Mouse (Mus musculus) myocyte (in vitro differentiated cells): Measurements from ENCODE around the gene Lrmda. TPM values are rescaled to one million over a fixed set of nuclear protein-coding genes. Genes with fewer than 3 reads are reported as not detected.

Experiments used
- H3K27me3 ChIP-seq: one replicate; pipeline ENCODE4 v1.6.1; 2011; ENCODE audit not compliant: control insufficient read depth, insufficient read depth, insufficient read length
- H3K36me3 ChIP-seq: one replicate; pipeline ENCODE4 v1.6.1; 2011; ENCODE audit not compliant: control insufficient read depth, insufficient read depth
- H3K4me2 ChIP-seq: one replicate; pipeline ENCODE4 v1.6.1; 2011; ENCODE audit warnings: low read depth, control low read depth
- H3K4me3 ChIP-seq: one replicate; pipeline ENCODE4 v1.5.1; 2011; ENCODE audit warnings: mild to moderate bottlenecking, control low read depth, moderate library complexity
- H3K79me2 ChIP-seq: one replicate; pipeline ENCODE4 v1.6.1; 2011; ENCODE audit not compliant: control insufficient read depth, insufficient read depth
- H3ac ChIP-seq: one replicate; pipeline ENCODE4 v1.6.1; 2011; ENCODE audit not compliant: control insufficient read depth, insufficient read length
- CEBPB ChIP-seq: IDR thresholded peaks from 2 replicates; pipeline ENCODE4 v1.6.1; 2011; ENCODE audit warnings: mild to moderate bottlenecking, moderate library complexity; ENCODE audit not compliant: poor library complexity, insufficient read depth, severe bottlenecking
- E2F4 ChIP-seq: IDR thresholded peaks from one replicate; pipeline ENCODE4 v1.6.1; 2011; ENCODE audit warnings: mild to moderate bottlenecking, control low read depth, moderate library complexity; ENCODE audit not compliant: insufficient read depth
- MAX ChIP-seq: IDR thresholded peaks from one replicate; pipeline ENCODE4 v1.6.1; 2011; ENCODE audit warnings: low read depth, mild to moderate bottlenecking, control low read depth
- MYOD1 ChIP-seq, 3 experiments: IDR thresholded peaks; one replicate each; pipeline ENCODE4 v1.6.1; 2011; ENCODE audit warnings: control low read depth in 2 of 3, low read depth in 2 of 3, mild to moderate bottlenecking in 2 of 3, moderate library complexity in 1 of 3; ENCODE audit not compliant: insufficient read length in 2 of 3, control insufficient read depth in 1 of 3
- MYOG ChIP-seq, 3 experiments: IDR thresholded peaks; one replicate each; pipeline ENCODE4 v1.6.1; 2011; ENCODE audit warnings: control low read depth in 2 of 3, low read depth in 2 of 3, mild to moderate bottlenecking in 2 of 3; ENCODE audit not compliant: insufficient read length in 2 of 3, control insufficient read depth in 1 of 3, insufficient read depth in 1 of 3
- POLR2A ChIP-seq: IDR thresholded peaks from one replicate; pipeline ENCODE4 v1.6.1; 2011; ENCODE audit warnings: low read depth, mild to moderate bottlenecking, control low read depth, moderate library complexity; ENCODE audit not compliant: insufficient read length
- POLR2AphosphoS2 ChIP-seq: IDR thresholded peaks from one replicate; pipeline ENCODE4 v1.6.1; 2011; ENCODE audit warnings: low read depth, control low read depth; ENCODE audit not compliant: insufficient read length
- REST ChIP-seq: IDR thresholded peaks from one replicate; pipeline ENCODE4 v1.6.1; 2011; ENCODE audit warnings: mild to moderate bottlenecking, control low read depth, moderate library complexity; ENCODE audit not compliant: insufficient read depth, insufficient read length
- SRF ChIP-seq: IDR thresholded peaks from one replicate; pipeline ENCODE4 v1.6.1; 2011; ENCODE audit warnings: low read depth; ENCODE audit not compliant: control insufficient read depth, insufficient read length
- TCF12 ChIP-seq: IDR thresholded peaks from one replicate; pipeline ENCODE4 v1.6.1; 2011; ENCODE audit warnings: mild to moderate bottlenecking, control low read depth; ENCODE audit not compliant: poor library complexity, insufficient read depth, severe bottlenecking
- TCF3 ChIP-seq: IDR thresholded peaks from one replicate; pipeline ENCODE4 v1.6.1; 2011; ENCODE audit warnings: low read depth, control low read depth; ENCODE audit not compliant: insufficient read length
- USF1 ChIP-seq: IDR thresholded peaks from one replicate; pipeline ENCODE4 v1.6.1; 2011; ENCODE audit warnings: low read depth, mild to moderate bottlenecking, control low read depth, moderate library complexity
- polyA plus RNA-seq: library from polyadenylated mRNA; unstranded; fragments of >200 nt; fragmentation: generic; extraction: Trizol; gene quantifications from one replicate; pipeline ENCODE4 v1.2.1, GENCODE M21; 2012; ENCODE audit warnings: missing spikeins

Lrmda gene
- polyA plus RNA-seq, 1 experiment = 1.9 TPM

DNA sequence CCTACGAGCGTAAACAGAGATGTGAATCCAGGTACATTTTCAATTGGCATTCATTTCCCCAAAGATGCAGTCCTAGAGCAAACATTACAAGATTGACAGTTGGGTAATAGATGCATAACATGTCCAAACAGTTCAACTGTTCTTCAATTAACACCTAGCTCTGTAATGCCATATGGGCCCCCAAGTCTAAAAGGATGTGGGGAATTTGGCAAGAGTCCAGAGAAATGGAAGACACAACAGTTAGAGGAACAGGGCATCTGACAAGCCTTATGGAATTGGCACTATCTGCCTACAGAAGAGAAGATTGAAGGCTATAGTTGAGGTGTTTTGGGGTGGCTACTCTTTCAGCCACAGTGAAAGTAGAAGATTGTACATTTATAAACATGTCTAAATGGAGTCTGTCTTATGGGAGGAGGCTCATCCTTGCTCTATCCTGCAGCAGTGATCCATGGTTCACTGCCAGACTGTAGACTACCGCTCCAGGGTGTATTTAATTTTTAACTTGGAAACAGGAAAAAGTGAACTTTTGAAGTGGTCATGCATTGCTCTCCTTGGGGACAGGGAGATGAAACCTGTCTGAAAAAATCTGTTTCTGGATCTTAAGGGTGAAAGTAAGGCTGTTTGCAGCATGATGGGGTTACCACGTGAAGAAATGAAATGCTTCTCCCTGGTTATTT lies 245.9 kb downstream of the Lrmda start:
- H3K27me3 ChIP-seq = peaks cover 5% of the 10 kb centered on the region
- no peaks in the 10 kb centered on the region for H3K36me3 ChIP-seq
- TF ChIP-seq MYOD1 (IDR thresholded peaks at IDR 0.05; ENCODE audit: control insufficient read depth in 1 of 3, insufficient read length in 2 of 3, low read depth in 2 of 3) (no peak), POLR2A (no peak), E2F4 (no peak), MAX (no peak), REST (no peak), POLR2AphosphoS2 (no peak), TCF12 (no peak), MYOG (IDR thresholded peaks at IDR 0.05; ENCODE audit: control insufficient read depth in 1 of 3, insufficient read depth in 1 of 3, insufficient read length in 2 of 3, low read depth in 2 of 3) (no peak)
- no peak overlapping the region for H3ac ChIP-seq
- H3K79me2 ChIP-seq = no peaks in the 10 kb centered on the region
- no peak overlapping the region for H3K4me2 ChIP-seq
- no peak overlapping the region for H3K4me3 ChIP-seq

- Histone ChIP-seq H3ac (no peak overlapping the region), H3K36me3 (no peaks in the 10 kb centered on the region), H3K27me3 (peaks cover 21% of the 10 kb centered on the region), H3K4me2 (no peak overlapping the region), H3K4me3 (no peak overlapping the region), H3K79me2 (no peaks in the 10 kb centered on the region)
- TF ChIP-seq MYOG (IDR thresholded peaks at IDR 0.05; ENCODE audit: control insufficient read depth in 1 of 3, insufficient read depth in 1 of 3, insufficient read length in 2 of 3, low read depth in 2 of 3) (no peak), TCF12 (no peak), CEBPB (no peak)
Measured at GRCm38 (mm10) chr14:22269812-22270211, 250.3 kb downstream of the Lrmda start.

- Histone ChIP-seq H3K27me3 (peaks cover 7% of the 10 kb centered on the region), H3K79me2 (no peaks in the 10 kb centered on the region), H3K36me3 (no peaks in the 10 kb centered on the region), H3K4me3 (no peak overlapping the region), H3K4me2 (no peak overlapping the region), H3ac (no peak overlapping the region)
- TF ChIP-seq POLR2AphosphoS2 (no peak), TCF3 (no peak), SRF (no peak), MAX (no peak), CEBPB (no peak), MYOG (IDR thresholded peaks at IDR 0.05; ENCODE audit: control insufficient read depth in 1 of 3, insufficient read depth in 1 of 3, insufficient read length in 2 of 3, low read depth in 2 of 3) (no peak), MYOD1 (IDR thresholded peaks at IDR 0.05; ENCODE audit: control insufficient read depth in 1 of 3, insufficient read length in 2 of 3, low read depth in 2 of 3) (no peak), USF1 (no peak), POLR2A (no peak), E2F4 (no peak), REST (no peak)
Measured at GRCm38 (mm10) chr14:22278053-22278452, 258.5 kb downstream of the Lrmda start.

GRCm38 (mm10) chr14:22279591-22279990 lies 260.1 kb downstream of the Lrmda start:
- Histone ChIP-seq H3K36me3 (no peaks in the 10 kb centered on the region), H3K79me2 (no peaks in the 10 kb centered on the region), H3K27me3 (peaks cover 4% of the 10 kb centered on the region), H3ac (no peak overlapping the region), H3K4me2 (no peak overlapping the region), H3K4me3 (no peak overlapping the region)
- TF ChIP-seq E2F4 = no peak
- no peak for TF ChIP-seq SRF
- TF ChIP-seq TCF3 = no peak
- no peak for TF ChIP-seq MYOD1 (IDR thresholded peaks at IDR 0.05; ENCODE audit: control insufficient read depth in 1 of 3, insufficient read length in 2 of 3, low read depth in 2 of 3)
- TF ChIP-seq USF1 = no peak
- TF ChIP-seq REST = no peak
- TF ChIP-seq MYOG (IDR thresholded peaks at IDR 0.05; ENCODE audit: control insufficient read depth in 1 of 3, insufficient read depth in 1 of 3, insufficient read length in 2 of 3, low read depth in 2 of 3) = no peak

GRCm38 (mm10) chr14:22281630-22282029 lies 262.1 kb downstream of the Lrmda start:
- TF ChIP-seq POLR2AphosphoS2 (no peak), MYOD1 (IDR thresholded peaks at IDR 0.05; ENCODE audit: control insufficient read depth in 1 of 3, insufficient read length in 2 of 3, low read depth in 2 of 3) (no peak), REST (no peak), TCF12 (no peak), E2F4 (no peak), CEBPB (no peak), MYOG (IDR thresholded peaks at IDR 0.05; ENCODE audit: control insufficient read depth in 1 of 3, insufficient read depth in 1 of 3, insufficient read length in 2 of 3, low read depth in 2 of 3) (no peak), USF1 (no peak), TCF3 (no peak), POLR2A (no peak), SRF (no peak), MAX (no peak)
- no peak overlapping the region for H3K4me2 ChIP-seq
- no peaks in the 10 kb centered on the region for H3K79me2 ChIP-seq
- H3K27me3 ChIP-seq = peaks cover 6% of the 10 kb centered on the region
- H3ac ChIP-seq = no peak overlapping the region
- H3K36me3 ChIP-seq = no peaks in the 10 kb centered on the region
- no peak overlapping the region for H3K4me3 ChIP-seq
